Mouse (Mus musculus) MN1 (cell line): ENCODE data around the gene Hoxd10.

Source experiments
- DNase-seq: peaks from one replicate; pipeline ENCODE4 v3.0.0-alpha.2; 2016; ENCODE audit warnings: low spot score

The Hoxd10 gene

GRCm38 (mm10) chr2:74666411-74666810, 25.3 kb upstream of the Hoxd10 start:
- no peak for DNase-seq

DNA sequence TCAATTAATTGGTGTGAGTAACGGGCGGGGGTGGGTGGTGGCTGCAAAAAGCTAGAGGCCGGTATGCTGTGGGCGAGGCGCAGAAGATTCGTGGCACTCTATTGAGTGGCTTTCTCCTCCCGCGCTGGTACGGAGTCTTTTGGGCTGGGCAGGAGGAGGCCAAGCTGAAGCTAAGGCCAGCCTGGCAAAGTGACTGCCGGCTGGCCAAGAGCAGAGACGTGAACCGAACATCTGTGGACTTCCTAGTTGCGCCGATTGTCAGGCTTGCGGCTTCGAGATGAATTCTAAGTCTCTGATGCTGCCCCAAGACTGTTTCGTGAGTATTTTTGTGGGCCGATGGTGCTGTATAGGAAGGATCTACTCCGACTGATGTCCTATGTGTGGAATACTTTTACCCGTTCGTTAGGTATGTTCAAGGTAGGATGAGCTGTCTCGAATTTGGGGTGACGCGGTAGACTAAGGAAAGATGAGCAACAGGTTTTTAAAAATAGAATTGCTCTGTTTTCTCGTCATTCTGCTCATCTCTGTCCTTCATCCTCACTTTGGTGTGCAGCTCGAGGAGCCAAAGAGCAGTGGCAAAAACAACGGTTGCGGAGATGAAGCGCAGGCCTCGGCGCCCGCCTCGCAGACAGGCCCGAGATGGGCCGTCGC, 24.4 kb upstream of the Hoxd10 start:
- DNase-seq, result no peak

- no peak for DNase-seq
Observed at GRCm38 (mm10) chr2:74667842-74668357, 23.8 kb upstream of the Hoxd10 start, which contains the start of gene Hoxd13. Gene Hoxd13 (plus strand): TSS chr2:74668310.

DNA sequence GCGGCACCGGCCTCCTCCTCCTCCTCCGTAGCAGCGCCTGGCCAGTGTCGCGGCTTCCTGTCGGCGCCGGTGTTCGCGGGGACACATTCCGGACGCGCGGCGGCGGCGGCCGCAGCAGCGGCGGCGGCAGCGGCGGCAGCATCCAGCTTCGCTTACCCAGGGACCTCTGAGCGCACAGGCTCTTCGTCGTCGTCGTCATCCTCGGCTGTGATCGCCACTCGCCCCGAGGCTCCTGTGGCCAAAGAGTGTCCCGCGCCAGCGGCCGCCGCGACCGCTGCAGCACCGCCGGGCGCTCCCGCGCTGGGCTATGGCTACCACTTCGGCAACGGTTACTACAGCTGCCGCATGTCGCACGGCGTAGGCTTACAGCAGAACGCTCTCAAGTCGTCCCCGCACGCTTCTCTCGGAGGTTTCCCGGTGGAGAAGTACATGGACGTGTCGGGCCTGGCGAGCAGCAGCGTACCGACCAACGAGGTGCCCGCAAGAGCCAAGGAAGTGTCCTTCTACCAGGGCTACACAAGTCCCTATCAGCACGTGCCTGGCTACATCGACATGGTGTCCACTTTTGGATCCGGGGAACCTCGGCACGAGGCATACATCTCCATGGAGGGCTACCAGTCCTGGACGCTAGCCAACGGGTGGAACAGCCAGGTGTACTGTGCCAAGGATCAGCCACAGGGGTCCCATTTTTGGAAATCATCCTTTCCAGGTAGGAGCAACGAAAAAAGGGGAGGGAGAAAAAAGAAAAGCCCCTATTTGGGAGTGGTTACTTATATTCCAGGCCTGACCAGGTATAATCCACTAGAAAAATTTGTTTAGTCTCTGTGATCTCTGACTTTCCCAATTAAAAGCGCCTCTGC, 23.1 kb upstream of the Hoxd10 start:
- no peak for DNase-seq

- no peak for DNase-seq
Observed at GRCm38 (mm10) chr2:74669230-74669578, 22.5 kb upstream of the Hoxd10 start.

DNA sequence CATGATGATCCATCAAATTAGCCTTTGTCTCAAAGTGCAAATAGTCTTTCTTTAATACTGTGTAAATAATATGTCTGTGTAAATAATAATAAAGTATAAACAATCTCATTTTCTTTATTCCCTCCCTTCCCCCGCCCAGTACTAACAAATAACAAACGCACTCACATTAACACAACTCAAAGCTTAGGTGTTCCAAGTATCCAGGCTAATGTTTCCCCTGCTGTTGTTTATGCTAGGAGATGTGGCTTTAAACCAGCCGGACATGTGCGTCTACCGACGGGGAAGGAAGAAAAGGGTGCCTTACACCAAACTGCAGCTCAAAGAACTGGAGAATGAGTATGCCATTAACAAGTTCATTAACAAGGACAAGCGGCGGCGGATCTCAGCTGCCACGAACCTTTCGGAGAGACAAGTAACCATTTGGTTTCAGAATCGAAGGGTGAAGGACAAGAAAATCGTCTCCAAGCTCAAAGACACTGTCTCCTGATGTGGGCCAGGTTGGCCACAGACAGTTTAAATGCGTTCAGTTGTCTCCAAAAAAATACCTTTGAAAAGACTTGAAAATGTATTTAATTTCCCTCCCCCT, 22.0 kb upstream of the Hoxd10 start:
- DNase-seq, result no peak

GRCm38 (mm10) chr2:74670632-74671188, 21.0 kb upstream of the Hoxd10 start:
- no peak for DNase-seq

DNA sequence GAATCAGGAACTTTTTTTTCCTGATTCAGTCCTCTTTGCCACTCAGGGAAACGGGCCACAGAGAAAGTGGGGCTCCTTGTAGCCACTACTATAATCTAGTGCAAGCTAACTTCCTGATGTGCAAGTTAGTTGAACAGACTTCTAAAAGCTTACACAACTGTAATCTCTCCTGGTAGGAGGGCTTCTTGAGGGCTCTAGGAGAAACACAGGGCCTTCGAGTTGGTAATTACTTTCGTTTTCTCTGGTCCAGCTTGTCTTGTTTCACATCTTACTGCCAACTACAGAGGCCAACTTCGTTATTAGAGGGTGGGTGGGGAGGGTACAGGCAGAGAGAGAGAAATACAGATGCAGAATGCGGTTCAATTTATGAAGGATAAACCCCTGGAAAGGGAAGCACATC, 19.9 kb upstream of the Hoxd10 start:
- DNase-seq, result peak; percentile 17

- DNase-seq, result peak; percentile 75
Observed at GRCm38 (mm10) chr2:74672481-74673362, 19.0 kb upstream of the Hoxd10 start.

DNA sequence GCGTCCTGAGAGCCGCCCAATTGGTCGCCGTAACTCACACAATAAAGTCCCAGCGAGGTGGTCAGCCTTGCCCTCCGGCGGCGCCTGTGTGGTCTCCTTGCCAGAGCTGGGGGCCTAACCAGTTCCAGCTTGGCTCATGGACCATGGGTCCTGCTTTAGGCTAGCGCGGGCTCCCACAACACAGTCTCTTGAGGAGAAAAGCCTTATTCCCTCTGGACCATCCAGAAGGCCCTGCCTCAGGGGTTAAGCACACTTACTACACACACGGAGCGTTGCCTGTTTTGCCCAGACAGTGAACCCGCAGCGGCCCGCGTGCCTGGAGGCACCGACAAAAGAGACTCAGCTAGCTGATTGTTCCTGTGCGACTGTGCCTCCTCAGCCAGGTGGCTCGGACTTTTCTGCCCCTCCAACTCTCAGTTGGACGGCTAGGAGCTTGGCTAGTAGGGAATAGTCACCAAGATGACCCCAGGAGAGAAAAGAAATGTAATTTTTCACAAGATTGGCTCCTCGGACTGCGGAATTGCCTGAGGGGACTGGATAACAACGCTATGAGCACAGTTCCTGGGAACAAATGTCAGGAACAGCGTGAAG, 17.8 kb upstream of the Hoxd10 start:
- DNase-seq, result no peak

- no peak for DNase-seq
Observed at GRCm38 (mm10) chr2:74674881-74675665, 16.7 kb upstream of the Hoxd10 start, which contains the start of gene Hoxd12. Gene Hoxd12 (plus strand): TSS chr2:74675013.

- DNase-seq, result no peak
Observed at GRCm38 (mm10) chr2:74675666-74676282, 15.9 kb upstream of the Hoxd10 start.

DNA sequence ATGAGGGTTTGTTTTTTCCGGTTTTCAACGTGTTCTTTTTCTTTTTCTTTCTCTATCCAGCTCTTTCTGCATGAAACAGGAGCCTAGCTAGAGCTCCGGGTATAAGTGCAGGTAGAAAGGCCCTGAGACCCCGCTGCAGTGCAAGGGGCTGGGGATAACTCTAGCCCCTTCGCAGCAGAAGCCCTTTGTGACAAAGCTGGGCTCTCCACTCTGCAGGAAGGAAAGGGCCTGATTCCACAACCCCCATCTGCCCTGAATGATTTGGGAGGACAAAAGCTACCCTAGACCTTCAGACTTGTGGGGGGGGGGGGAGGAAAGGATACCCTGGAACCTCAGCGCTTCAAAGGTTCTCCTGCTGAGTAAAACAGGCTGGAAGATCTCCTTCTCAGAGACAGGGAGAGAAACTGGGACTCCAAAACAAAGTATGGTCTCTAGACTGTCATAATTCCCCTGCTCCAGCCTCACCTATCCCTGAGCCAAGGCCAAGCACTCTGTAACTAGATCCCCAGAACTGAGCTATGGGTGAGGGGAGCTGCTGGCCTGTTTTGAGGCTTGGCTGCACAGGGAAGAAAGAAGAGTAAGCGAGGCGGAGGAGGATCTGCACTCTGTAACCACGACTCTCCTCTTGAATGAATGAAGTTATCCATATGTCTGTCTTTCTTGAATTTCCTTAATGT, 15.2 kb upstream of the Hoxd10 start:
- no peak for DNase-seq

DNA sequence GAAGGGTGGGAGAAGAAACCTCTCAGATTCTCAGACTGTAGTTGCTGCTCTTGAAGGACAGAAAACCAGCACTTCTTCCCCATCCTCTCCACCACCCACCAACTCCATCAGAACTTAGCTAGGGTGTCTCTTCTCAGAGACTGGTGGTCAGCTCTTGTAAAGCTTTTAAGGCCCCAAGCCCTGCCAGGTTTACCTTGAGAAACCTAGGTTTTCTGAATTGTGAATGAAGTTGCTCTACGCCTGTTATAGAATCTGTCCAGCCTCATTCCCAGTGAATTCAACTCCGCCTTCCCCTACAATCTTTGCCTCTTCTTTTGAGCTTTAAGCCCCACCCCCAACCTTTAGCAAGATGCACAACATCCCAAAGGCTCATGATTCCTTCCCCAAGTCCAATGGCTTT, 14.6 kb upstream of the Hoxd10 start:
- DNase-seq, result no peak

GRCm38 (mm10) chr2:74678891-74679595, 12.7 kb upstream of the Hoxd10 start, which contains the start of gene Hoxd11:
Gene Hoxd11 (plus strand): TSS chr2:74679557.
- no peak for DNase-seq

- no peak for DNase-seq
Observed at GRCm38 (mm10) chr2:74679596-74679971, 12.1 kb upstream of the Hoxd10 start.

- DNase-seq, result no peak
Observed at GRCm38 (mm10) chr2:74679980-74680379, 11.7 kb upstream of the Hoxd10 start.

- DNase-seq, result no peak
Observed at GRCm38 (mm10) chr2:74680561-74681398, 10.9 kb upstream of the Hoxd10 start.
